Mouse (Mus musculus): Measurements from ENCODE around the gene H2afj. TPM values are rescaled to one million over a fixed set of nuclear protein-coding genes. Genes with fewer than 3 reads are reported as not detected.
"Not testable (repeated sequence)": the region's sequence is repeated elsewhere in the genome, so short reads cannot be mapped to it uniquely, and the experiment has no call there.

H2afj gene
- total RNA-seq (2021): 10 to 100 TPM; 56.9 to 66.7 TPM

DNA sequence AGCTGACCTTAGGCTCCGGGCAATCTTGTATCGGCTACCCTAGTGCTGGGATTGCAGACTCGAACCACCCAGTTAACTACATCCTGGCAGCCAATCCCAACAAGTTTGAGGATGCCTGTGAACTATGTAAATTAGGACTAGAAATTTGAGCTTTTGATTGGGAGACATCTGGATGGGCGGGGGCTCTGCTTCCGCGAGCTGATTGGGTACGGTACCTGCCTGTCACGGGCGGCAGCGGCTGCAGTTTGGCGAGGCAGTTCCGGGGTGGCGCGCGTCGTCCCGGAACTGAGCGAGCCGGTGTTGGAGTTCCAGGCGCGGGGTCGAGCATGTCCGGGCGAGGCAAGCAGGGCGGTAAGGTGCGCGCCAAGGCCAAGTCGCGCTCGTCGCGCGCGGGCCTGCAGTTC, at the start of gene H2afj:
TSS of gene H2afj (plus strand) at position 231 of the 404 bp plus-strand sequence.
- peak; percentile 98 to 99 for DNase-seq (ENCODE audit: low spot score in 2 of 2)
- intact Hi-C loops (cut with DNase I): loop anchor here (10.0 kb wide), 1 partner anchor 273 kb away; no protein-coding TSS in a partner anchor

DNA sequence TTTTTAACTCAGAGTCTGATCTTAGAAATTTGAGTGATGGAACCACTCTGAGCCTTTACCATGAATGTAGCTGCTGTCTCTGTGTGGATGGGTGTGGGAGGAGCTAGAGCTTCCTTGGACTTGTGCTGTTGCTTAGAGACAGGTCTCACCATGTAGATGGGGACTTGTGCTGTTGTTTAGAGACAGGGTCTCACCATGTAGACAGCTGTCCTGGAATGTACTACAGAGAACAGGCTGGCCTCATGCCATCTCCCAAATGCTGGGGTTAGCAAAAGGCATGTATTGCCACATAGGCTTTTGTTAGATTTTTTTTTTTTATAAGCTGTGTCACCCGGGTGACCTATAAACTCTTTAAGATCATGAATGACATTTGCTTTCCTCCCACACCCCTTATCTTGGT, 44.1 kb upstream of the H2afj start:
- peak in 1 of 2 experiments; percentile 20 for DNase-seq (ENCODE audit: low spot score in 2 of 2)
- intact Hi-C loops (cut with DNase I): no loop called here

DNA sequence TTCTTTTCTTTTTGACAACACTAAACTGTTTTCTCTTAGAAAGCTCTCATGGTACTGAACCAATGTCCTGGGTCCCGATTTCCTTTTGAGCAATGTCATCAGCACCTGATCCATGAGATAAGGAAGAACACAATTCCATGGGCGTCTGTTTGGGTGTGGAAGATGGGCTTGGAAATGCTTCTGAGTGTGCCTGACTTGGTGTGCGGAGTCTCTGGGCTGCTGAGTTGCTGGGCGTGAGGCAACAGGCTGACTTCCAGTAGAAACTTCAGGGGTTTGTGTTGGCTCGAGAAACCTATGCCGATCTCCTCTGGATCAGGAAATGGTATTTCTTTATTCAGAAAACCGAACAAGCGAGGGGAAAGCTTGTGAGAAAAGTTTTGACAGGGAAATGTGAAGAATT, 38.9 kb upstream of the H2afj start:
- no peak for DNase-seq (ENCODE audit: low spot score in 2 of 2)
- intact Hi-C loops (cut with DNase I): no loop called here

DNA sequence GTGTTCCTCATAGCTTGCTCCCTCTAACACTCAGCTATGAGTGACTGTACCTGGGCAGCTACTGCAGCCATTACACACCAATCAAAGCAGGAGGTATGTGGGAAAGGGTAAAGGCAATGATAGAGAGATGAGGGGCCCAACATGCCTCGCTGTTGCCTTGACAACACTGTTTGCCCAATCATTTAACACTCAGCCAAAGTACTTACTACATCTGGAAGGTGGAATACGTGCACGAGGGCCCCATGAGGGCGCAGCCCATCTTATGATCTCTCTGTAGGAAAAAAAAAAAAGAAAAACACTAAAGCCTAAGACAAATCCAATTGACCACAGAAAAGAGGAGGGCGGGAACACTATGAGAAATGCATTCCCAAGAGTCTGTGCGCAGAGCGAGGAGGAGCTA, 38.2 kb upstream of the H2afj start:
- DNase-seq (ENCODE audit: low spot score in 2 of 2): no peak
- intact Hi-C loops (cut with DNase I): no loop called here

DNA sequence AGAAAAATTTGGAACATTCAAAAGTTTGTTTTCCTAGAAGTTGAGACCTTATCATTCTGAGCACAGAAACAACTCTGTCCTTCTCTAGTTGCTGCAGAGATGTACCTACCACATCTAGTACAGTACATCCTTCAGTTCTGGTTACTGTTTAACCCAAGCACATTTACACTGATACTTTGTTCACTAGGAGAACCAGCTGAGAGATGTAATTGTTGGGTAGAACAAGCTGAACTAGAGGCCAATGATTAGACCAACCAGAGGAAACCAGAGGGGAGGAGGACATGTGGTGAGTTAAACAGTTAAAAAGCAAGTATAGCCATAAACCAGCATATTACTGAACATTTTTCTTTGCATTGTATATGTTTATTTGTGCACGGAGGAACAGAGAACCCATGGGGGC, 31.7 kb upstream of the H2afj start:
- no peak for DNase-seq (ENCODE audit: low spot score in 2 of 2)
- intact Hi-C loops (cut with DNase I): no loop called here

GRCm38 (mm10) chr6:136781377-136781986, 26.6 kb upstream of the H2afj start, which contains the start of gene Gucy2c:
Gene Gucy2c, minus strand, starts transcription at chr6:136781765.
- intact Hi-C loops (cut with DNase I): no loop called here
- DNase-seq (ENCODE audit: low spot score in 2 of 2): no peak

DNA sequence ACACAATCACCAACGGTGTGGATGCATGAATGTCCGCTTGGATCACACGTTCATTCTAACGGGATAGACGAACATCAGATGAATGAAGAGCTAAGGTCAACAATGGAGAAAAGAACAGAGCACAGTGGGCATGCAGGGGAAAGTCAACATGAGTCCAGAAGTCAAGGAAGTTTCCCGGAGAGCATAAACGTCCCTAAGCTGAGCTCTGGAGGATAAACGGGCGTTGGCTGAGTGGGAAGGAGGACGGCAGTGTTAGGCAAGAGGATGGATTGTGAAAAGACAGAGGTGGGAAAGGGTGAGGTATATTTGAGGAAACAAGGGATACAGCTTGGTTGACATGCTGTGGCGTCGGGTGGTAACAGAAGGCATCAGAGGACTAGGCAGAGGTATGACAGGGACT, 25.9 kb upstream of the H2afj start:
- DNase-seq (ENCODE audit: low spot score in 2 of 2): no peak
- intact Hi-C loops (cut with DNase I): no loop called here

DNA sequence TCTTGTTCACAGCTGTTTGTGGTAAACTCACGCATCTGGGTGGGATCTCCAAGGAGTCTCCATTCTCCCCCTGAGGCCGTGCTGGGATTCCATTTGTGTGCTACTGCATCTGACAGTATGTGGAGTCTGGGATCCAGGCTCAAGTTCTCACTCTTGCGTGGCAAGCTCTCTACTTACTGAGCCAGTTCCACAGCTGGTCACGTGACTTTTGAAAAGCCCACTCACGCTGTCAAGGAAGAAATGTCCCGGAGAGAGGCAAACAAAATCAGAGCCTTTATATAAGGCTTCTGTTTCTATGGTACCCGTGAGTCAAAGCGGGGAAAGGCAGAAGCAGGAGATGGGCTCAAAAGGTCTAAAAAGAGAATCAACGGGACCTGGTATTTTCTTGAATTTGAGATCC, 25.3 kb upstream of the H2afj start:
- DNase-seq (ENCODE audit: low spot score in 2 of 2): peak; percentile 30 to 67
- intact Hi-C loops (cut with DNase I): no loop called here

GRCm38 (mm10) chr6:136789391-136789971, 18.6 kb upstream of the H2afj start:
- no peak for DNase-seq (ENCODE audit: low spot score in 2 of 2)
- intact Hi-C loops (cut with DNase I): no loop called here

DNA sequence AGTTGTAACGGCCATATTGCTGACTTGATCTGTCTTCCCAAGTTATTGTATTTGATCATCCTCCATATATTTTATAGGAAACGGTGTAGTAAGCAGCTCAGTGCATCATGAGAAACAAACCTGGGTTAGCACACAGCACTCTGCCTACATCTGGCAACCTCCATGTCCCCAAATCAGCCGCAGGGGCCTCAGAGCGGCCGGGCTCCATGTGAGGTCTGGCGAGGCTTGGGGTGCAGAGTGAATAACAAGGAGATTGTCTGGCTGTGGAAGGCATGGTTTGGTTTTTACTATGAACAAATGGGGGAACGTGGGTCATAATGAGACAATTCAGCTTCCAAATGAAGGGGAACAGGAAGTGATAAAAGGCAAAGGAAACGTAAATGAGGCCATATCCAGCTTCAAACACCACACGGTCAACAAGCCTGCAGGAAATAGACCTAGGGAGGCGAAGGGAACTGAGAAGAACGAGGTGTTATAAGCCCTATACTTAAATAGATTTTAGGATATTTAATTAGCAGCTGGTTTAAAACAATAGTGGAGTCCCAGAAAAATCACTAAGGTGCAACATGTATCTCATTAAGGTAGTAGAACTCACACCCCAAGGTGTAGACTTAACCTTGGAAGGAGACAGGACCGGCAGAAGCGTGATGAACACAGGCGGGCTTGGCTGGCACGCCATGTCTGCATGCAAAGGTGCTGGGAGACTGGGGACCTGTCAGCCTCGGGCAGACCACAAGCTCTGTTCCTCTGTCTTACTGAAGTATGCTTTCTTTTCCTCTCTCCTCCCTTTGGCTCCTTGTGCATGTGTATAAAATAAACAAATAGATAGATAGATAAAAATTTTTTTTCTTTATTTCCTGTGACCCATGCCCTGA, 14.9 kb upstream of the H2afj start:
- intact Hi-C loops (cut with DNase I): no loop called here

DNA sequence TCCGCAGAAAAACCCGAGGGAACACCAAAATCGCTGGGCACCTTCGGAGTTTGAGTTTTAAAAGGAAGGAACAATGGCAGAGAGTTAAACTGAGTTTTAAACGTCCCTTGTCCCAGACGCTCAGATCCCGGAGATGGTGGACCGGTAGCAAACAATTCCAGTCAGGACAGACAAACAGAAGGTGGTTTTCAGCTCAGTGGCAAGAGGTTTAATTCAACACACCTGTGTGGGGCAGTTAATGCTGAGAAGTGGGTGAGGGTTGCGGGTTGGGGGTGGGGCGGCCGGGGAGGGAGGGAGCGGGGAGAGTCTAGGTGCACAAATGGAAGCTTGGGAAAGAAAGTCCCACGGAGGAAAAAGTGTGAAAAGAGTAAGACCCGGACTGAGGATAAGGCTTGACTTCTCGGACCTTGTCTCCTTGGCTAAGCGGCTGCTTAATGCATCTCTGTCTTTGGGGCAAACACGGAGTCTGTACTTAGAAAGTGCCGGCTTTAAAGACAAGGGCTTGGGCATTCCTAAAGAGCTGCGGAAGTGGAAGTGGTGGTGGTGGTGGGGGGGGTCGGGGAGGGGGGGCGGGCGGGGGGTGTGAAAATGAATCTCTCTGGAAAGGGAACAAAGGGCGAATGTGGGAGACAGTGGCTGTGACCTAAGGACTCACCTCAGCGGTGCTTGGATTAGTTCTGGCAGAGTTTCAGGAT, 14.1 kb upstream of the H2afj start:
- no peak for DNase-seq (ENCODE audit: low spot score in 2 of 2)
- intact Hi-C loops (cut with DNase I): no loop called here

More for the DNA sequence above, 14.9 kb upstream of the H2afj start:
- DNase-seq (ENCODE audit: low spot score in 2 of 2): no peak

- intact Hi-C loops (cut with DNase I): no loop called here
- no peak for DNase-seq (ENCODE audit: low spot score in 2 of 2)
Measured at GRCm38 (mm10) chr6:136795110-136795509, 12.9 kb upstream of the H2afj start.

GRCm38 (mm10) chr6:136795850-136796249, 12.2 kb upstream of the H2afj start:
- no peak for DNase-seq (ENCODE audit: low spot score in 2 of 2)

DNA sequence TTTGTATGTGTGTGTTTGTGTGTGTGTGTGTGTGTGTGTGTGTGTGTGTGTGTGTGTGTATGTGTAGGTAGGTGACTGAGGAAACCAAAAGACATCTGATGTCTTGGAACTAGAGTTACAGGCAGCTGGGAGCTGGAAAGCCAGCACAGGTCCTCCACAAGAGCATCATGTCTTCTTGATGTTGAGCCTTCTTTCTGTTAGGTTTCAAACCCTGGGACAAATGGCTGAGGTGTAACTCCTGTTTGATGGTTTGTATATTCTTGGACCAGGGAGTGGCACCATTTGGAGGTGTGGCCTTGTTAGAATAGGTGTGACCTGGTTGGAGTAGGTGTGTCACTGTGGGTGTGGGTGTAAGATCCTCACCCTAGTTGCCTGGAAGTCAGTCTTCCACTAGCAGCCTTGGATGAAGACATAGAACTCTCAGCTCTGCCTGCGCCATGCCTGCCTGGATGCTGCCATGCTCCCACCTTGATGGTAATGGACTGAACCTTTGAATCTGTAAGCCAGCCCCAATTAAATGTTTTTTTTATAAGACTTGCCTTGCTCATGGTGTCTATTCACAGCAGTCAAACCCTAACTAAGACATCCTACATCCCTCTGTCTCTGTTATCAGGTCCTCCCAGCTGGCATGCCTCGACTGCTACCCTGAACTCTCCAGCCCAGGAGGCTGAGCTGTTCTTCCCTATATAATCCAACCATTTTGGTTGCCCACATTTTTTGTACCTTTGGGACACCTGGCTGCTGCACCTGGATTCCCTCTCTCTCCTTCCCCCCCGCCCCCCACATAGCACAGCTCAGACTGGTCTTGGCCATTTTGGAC, 10.0 kb upstream of the H2afj start:
- intact Hi-C loops (cut with DNase I); DNase-seq (ENCODE audit: low spot score in 2 of 2): not testable (repeated sequence)

More at GRCm38 (mm10) chr6:136795850-136796249, 12.2 kb upstream of the H2afj start:
- intact Hi-C loops (cut with DNase I): no loop called here

- intact Hi-C loops (cut with DNase I): loop anchor here (10.0 kb wide), 1 partner anchor 266 kb away; no protein-coding TSS in a partner anchor
- DNase-seq (ENCODE audit: low spot score in 2 of 2): no peak
Measured at GRCm38 (mm10) chr6:136800710-136801109, 7.3 kb upstream of the H2afj start.

GRCm38 (mm10) chr6:136801274-136801673, 6.8 kb upstream of the H2afj start:
- intact Hi-C loops (cut with DNase I): loop anchor here (10.0 kb wide), 1 partner anchor 266 kb away; no protein-coding TSS in a partner anchor
- DNase-seq (ENCODE audit: low spot score in 2 of 2): no peak

DNA sequence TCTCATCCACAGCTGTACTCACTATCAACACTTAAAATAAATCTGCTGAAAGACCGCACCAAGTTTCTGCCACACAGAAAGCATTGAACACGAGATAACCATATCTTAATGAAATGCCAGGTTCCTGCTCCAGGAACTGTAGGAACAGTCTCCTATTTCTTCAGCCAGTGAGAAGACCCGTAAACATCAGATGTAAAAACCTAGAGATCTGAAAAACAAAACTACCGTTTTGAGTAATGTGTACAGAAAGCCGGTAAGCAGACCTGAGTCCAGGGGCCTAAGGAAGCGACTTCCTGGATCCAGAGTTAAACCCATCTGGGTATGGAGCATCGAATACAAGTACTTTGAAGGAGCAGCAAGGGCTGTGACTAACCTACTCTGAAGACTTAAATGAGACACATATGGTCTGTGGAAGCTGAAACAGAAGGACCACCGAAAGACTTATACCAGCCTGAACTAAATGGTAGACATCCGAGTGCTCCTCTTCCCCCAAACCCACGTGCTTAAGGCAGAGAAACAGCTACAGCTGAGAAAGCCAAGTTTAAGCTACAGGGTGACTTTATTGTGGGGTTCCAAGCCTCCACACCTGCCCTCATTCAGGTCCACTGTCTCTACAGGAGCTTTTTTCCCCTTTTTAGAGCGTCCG, 4.8 kb upstream of the H2afj start:
- intact Hi-C loops (cut with DNase I): loop anchor here (10.0 kb wide), 1 partner anchor 268 kb away; no protein-coding TSS in a partner anchor
- DNase-seq (ENCODE audit: low spot score in 2 of 2): no peak
